Mouse (Mus musculus) neural tube, embryonic 12.5 days (tissue): ENCODE measurements at regions not wholly inside any gene's neighbourhood (a gene's known extent, or its start where the extent isn't known, plus 50 kb on each side); places are given as distances from the start of the nearest gene placed in this dataset.
A peak's percentile ranks its signal among the peaks of the same experiment; 100 is the strongest.

Experiments
- ATAC-seq: fragments of 200-750 bp; cut with Nextera tagmentation; 2 replicates; pipeline ENCODE4 v1.8.0; 2017; ENCODE audit warnings: low read depth, mild to moderate bottlenecking, moderate TSS enrichment, moderate library complexity; ENCODE audit not compliant: low FRiP score
- H3K27ac ChIP-seq: fragments of 300-500 bp; sonication (generic); 2 replicates; pipeline ENCODE4 v1.5.1; 2016
- H3K27me3 ChIP-seq: fragments of 300-500 bp; sonication (generic); replicated peaks from 2 replicates; pipeline ENCODE4 v1.6.1; 2016; ENCODE audit warnings: mild to moderate bottlenecking
- H3K36me3 ChIP-seq: fragments of 300-500 bp; sonication (generic); 2 replicates; pipeline ENCODE4 v1.6.1; 2016; ENCODE audit warnings: mild to moderate bottlenecking
- H3K4me1 ChIP-seq: fragments of 300-500 bp; sonication (generic); 2 replicates; pipeline ENCODE4 v1.6.1; 2016
- H3K4me2 ChIP-seq: fragments of 300-500 bp; sonication (generic); replicated peaks from 2 replicates; pipeline ENCODE4 v1.6.1; 2016; ENCODE audit warnings: mild to moderate bottlenecking
- H3K4me3 ChIP-seq: fragments of 300-500 bp; sonication (generic); 2 replicates; pipeline ENCODE4 v1.5.1; 2016
- H3K9ac ChIP-seq: fragments of 300-500 bp; sonication (generic); 2 replicates; pipeline ENCODE4 v1.6.1; 2016; ENCODE audit warnings: mild to moderate bottlenecking
- H3K9me3 ChIP-seq: fragments of 300-500 bp; sonication (generic); 2 replicates; pipeline ENCODE4 v1.6.1; 2016; ENCODE audit warnings: mild to moderate bottlenecking
- WGBS: fragments of 180-500 bp; shearing (Covaris S2); methylation state at CpG from one replicate; pipeline ENCODE4 v1.1.7; 2016; 5-methylcytosine and 5-hydroxymethylcytosine counted together

DNA sequence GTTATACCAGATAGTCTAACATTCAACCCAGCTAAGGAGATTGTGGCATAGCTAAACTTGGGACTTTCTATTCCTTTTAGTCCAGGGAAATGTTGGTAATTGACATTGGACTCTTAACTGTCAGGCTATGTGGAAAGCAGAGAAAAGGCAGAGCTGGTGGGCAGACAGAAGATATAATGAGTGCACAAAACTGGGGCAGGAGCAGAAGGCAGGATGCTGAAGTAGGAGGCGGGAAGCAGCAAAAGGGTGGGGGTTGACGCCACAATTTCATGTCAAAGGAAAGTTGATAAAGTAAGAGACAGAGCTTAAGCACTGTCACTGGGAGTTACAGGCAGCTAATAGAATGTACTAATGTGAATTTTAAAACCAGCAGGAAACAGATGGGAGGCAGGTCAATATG is 232.7 kb downstream of the Tox3 start:
- H3K9ac ChIP-seq, result no peak overlapping the region
- H3K4me3 ChIP-seq, result no peak overlapping the region
- no peak overlapping the region for H3K27ac ChIP-seq
- H3K4me2 ChIP-seq, result no peak overlapping the region
- no peaks in the 10 kb centered on the region for H3K36me3 ChIP-seq
- WGBS, result 90% methylated on average over 2 of the region's 2 CpGs
- H3K9me3 ChIP-seq, result no peaks in the 10 kb centered on the region
- no peaks in the 10 kb centered on the region for H3K4me1 ChIP-seq
- no peaks in the 10 kb centered on the region for H3K27me3 ChIP-seq
- no peak for ATAC-seq

DNA sequence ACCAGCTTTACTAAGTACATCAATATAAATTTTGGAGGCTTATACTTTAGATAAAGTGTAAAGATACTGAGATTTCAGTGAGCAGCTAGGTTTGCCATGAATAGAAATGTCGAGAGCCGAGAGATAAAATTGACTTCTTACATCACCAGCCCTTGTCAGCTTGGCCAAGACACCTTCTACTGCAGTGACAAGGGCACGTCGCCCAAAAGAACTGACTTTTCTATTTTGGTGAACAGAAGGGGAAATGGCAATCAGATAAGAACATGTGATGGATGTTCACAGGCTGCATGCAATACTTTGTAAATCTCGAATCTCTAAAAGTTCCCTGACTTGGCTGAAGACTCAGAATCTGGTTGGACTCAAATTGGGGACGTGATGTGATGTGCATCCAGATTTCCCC is 247.6 kb downstream of the Tox3 start:
- no peak overlapping the region for H3K4me3 ChIP-seq
- H3K9ac ChIP-seq, result no peak overlapping the region
- H3K36me3 ChIP-seq, result no peaks in the 10 kb centered on the region
- H3K9me3 ChIP-seq, result no peaks in the 10 kb centered on the region
- H3K27ac ChIP-seq, result no peak overlapping the region
- ATAC-seq, result no peak
- H3K4me1 ChIP-seq, result no peaks in the 10 kb centered on the region
- 91% methylated on average over 6 of the region's 6 CpGs for WGBS
- H3K4me2 ChIP-seq, result no peak overlapping the region
- H3K27me3 ChIP-seq, result no peaks in the 10 kb centered on the region

DNA sequence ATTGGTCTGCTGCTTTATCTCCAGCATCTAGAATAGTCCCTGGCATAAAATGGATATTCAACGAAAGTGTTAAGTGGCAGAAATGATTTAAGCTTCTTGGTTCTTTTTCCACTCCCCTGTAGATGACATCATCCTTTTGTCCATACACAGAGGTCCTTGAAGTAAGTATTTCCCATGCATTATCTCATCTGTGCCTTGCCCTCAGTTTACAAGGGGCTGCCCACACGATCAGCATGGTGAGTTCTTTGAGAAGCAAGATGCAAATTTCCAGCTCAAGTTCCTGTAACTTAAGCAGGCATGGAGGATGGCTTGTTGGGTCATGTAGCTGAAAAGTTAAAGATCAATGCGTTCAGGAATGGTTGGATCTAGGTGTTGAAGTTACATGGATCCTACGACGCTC is 265.5 kb downstream of the Tox3 start:
- ATAC-seq, result no peak
- H3K27me3 ChIP-seq, result no peaks in the 10 kb centered on the region
- H3K4me3 ChIP-seq, result no peak overlapping the region
- no peak overlapping the region for H3K27ac ChIP-seq
- no peaks in the 10 kb centered on the region for H3K4me1 ChIP-seq
- H3K9ac ChIP-seq, result no peak overlapping the region
- WGBS, result 87% methylated on average over 5 of the region's 5 CpGs
- H3K9me3 ChIP-seq, result no peaks in the 10 kb centered on the region
- no peak overlapping the region for H3K4me2 ChIP-seq
- no peaks in the 10 kb centered on the region for H3K36me3 ChIP-seq

DNA sequence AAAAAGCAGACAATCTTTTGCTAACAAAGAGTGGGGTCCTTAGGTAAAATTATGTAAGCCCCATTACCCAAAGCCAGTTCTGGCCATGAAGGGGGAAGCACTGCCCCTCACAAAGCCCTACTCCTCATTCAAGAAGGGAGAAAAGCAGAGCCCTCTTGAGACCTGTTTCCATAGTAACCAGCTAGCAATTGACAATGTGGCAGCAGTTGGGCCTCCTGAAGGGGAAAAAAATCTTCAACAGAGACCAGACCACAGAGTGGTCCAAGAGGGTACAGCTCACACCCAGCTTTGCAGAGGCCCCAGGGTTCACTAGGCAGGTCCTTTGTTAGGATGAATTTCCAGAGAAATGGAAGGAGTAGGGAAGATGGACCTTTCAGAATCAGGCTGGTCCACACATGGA is 271.8 kb downstream of the Tox3 start:
- Histone ChIP-seq H3K9ac (no peak overlapping the region), H3K36me3 (no peaks in the 10 kb centered on the region), H3K9me3 (no peaks in the 10 kb centered on the region), H3K4me1 (peaks cover 12% of the 10 kb centered on the region), H3K4me2 (no peak overlapping the region; the same call in 1 of the 2 replicates), H3K27ac (peak overlapping the region; percentile 22; the same call in 1 of the 2 replicates), H3K27me3 (no peaks in the 10 kb centered on the region), H3K4me3 (no peak overlapping the region)
- ATAC-seq, result peak; percentile 86

DNA sequence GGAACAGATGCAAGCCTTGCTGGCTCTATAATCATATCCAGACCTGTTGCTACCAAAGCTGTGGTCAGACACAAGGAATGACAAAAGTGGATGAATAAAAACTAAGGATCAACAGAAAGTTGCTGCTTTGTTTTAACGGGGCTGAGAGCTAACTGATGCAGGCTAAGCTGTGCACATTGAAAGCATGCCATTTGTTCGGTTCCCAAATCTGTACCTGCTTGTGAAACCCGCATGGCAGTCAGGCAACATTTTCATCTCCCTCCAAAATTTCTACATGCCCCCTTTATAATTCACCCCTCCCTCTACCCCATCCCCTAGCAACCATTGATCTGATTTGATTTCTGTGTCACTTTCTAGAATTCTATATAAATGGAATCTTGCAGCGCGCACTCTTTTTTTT is 272.3 kb downstream of the Tox3 start:
- Histone ChIP-seq H3K4me1 (peaks cover 12% of the 10 kb centered on the region), H3K4me2 (no peak overlapping the region), H3K27me3 (no peaks in the 10 kb centered on the region), H3K9ac (no peak overlapping the region), H3K36me3 (no peaks in the 10 kb centered on the region), H3K4me3 (no peak overlapping the region), H3K9me3 (no peaks in the 10 kb centered on the region), H3K27ac (no peak overlapping the region)
- WGBS, result 40% methylated on average over 5 of the region's 5 CpGs
- no peak for ATAC-seq

DNA sequence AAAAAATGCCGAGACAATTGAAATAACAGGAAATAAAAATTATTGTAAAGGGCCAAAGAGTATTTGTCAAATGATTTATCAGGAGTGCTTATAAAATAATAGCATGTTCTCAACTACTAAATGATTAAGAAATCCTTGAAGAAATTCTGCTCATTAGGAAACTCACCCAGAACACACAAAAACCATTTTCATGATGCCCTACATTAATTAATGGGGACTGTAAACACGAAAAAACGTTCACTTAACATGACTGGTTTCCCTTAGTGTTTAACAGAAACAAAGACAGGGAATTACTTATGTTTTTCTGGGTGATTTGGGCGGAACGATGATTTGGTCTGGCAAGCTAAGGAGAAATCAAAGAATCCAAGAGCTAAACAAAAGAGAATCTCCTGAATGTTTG is 278.1 kb downstream of the Tox3 start:
- H3K9me3 ChIP-seq, result no peaks in the 10 kb centered on the region
- H3K36me3 ChIP-seq, result no peaks in the 10 kb centered on the region
- H3K4me3 ChIP-seq, result no peak overlapping the region
- no peak for ATAC-seq
- H3K27ac ChIP-seq, result no peak overlapping the region
- H3K4me2 ChIP-seq, result peak overlapping the region; percentile 24
- WGBS, result 44% methylated on average over 5 of the region's 5 CpGs
- H3K9ac ChIP-seq, result no peak overlapping the region
- H3K27me3 ChIP-seq, result no peaks in the 10 kb centered on the region
- H3K4me1 ChIP-seq, result peaks cover 14% of the 10 kb centered on the region

DNA sequence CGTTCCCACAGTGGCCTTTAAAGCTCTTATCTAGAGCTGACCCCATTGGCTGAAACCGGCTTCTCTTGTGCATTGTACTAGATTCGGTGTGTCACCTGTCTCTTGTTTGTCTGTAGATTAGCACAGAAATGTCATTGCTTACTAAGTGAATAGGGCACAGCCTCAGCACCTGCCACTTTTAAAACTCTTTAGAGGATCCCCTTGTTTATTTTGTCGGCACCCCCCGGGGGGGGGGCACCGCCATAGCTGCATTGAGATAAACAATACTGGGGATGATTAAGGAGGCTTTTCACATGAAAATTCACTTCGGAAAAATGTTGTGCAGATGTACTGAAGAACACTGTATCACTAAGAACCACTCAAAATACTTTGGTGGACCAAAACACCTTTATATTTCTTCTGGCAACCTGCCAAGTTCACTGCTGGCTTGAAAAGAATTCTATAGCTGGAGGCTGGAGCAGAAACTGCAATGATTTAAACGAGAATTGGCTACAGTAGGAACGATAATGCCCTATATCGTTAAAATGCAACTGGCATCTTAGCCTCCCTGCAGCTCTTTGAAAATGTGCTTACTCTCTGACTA is 278.6 kb downstream of the Tox3 start:
- Histone ChIP-seq H3K4me3 (no peak overlapping the region), H3K4me1 (peaks cover 19% of the 10 kb centered on the region), H3K27me3 (no peaks in the 10 kb centered on the region), H3K27ac (no peak overlapping the region; the same call in 1 of the 2 replicates), H3K4me2 (peak overlapping the region; percentile 24), H3K36me3 (no peaks in the 10 kb centered on the region), H3K9me3 (no peaks in the 10 kb centered on the region), H3K9ac (no peak overlapping the region)
- WGBS, result 14% methylated on average over 10 of the region's 10 CpGs
- ATAC-seq, result peak; percentile 76

DNA sequence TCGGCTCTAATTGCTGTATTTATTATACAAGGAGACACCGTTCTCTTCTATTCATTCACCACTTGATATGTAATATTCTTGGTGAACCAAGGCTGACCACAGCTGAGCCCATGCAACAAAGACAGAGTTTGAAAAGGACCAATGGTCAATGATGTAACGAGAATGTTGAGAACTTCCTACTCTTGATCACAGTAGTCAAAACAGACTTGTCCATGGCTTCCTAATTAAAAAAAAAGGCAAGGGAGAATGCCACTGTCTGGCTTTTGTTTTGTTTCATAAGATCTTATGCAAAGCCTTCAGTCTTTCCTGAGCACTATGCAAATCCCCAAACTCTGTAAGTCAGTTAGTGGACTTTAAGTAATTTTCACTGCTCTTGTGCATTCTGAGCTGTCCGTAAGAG is 279.7 kb downstream of the Tox3 start:
- Histone ChIP-seq H3K36me3 (no peaks in the 10 kb centered on the region), H3K27ac (no peak overlapping the region), H3K4me3 (no peak overlapping the region), H3K27me3 (no peaks in the 10 kb centered on the region), H3K9ac (no peak overlapping the region), H3K9me3 (no peaks in the 10 kb centered on the region), H3K4me2 (no peak overlapping the region), H3K4me1 (peaks cover 23% of the 10 kb centered on the region)
- no peak for ATAC-seq
- 87% methylated on average over 4 of the region's 4 CpGs for WGBS

DNA sequence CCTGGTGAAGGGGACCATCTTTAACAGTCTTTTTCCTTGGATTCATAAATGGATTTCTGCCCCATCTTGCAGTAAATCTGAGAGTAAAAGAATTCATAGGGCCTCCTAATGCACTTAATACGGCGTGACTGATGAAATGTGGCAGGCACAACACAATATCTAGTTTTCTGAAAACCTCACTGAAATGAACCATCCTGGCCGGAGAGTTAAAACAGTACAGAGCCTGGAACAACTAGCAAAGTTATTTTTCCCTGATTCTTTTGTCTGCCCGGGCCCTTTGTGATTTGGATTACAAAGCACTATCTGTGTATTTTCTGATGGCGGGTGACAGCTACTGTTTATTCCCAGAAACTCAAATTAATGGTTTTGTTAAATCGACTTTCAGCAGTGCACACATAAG is 283.8 kb downstream of the Tox3 start:
- Histone ChIP-seq H3K9ac (no peak overlapping the region), H3K27me3 (no peaks in the 10 kb centered on the region), H3K4me2 (no peak overlapping the region), H3K4me3 (no peak overlapping the region), H3K27ac (no peak overlapping the region), H3K9me3 (no peaks in the 10 kb centered on the region), H3K4me1 (peaks cover 15% of the 10 kb centered on the region), H3K36me3 (no peaks in the 10 kb centered on the region)
- ATAC-seq, result no peak
- WGBS, result 25% methylated on average over 6 of the region's 6 CpGs

DNA sequence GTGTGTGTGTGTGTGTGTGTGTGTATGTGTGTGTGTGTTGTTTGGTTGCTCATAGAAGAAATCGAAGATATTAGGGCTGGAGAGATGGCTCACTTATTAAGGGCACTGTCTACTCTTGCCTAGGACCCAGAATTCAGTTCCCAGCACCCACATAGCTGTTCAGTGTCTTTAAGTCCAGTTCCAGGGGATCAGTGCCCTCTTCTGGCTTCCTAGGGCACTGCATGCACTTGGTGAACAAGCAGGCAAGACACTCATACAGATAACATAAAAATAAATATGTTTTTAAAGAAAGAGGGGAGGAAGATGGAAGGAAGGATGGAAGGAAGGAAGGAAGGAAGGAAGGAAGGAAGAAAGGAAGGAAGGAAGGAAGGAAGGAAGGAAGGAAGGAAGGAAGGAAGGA is 284.9 kb downstream of the Tox3 start:
- no peaks in the 10 kb centered on the region for H3K9me3 ChIP-seq
- no peak overlapping the region for H3K9ac ChIP-seq
- H3K4me3 ChIP-seq, result no peak overlapping the region
- no peak overlapping the region for H3K27ac ChIP-seq
- ATAC-seq, result no peak
- 100% methylated on average over 1 of the region's 1 CpGs for WGBS
- no peaks in the 10 kb centered on the region for H3K36me3 ChIP-seq
- H3K4me1 ChIP-seq, result peaks cover 18% of the 10 kb centered on the region
- no peak overlapping the region for H3K4me2 ChIP-seq
- no peaks in the 10 kb centered on the region for H3K27me3 ChIP-seq

DNA sequence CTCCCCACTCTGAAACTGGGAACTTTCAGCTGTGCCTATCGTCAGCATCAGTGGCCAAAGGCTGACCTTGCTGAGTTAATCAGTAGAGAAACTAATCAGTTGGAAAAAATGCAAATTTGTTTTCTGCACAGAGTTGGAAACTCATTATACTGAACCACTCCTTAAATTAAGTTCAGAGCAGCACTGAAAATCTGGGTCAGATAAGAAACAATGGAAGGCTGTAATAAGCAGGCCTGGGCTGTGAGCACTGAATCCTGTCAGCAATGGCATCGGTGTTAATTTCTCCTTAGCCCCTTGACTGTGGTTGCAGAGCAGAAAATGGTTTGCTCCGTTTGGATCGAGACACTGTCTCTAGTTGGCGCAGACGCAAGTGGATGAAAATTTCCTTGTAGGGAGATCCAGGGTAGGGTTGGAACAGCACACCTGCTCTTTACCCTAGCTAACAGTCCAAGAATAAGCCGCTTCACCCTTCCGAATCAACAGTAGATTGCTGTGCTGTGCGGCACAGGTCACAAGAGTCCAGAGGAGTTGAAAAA is 289.4 kb downstream of the Tox3 start:
- no peak overlapping the region for H3K27ac ChIP-seq
- WGBS, result 73% methylated on average over 9 of the region's 9 CpGs

DNA sequence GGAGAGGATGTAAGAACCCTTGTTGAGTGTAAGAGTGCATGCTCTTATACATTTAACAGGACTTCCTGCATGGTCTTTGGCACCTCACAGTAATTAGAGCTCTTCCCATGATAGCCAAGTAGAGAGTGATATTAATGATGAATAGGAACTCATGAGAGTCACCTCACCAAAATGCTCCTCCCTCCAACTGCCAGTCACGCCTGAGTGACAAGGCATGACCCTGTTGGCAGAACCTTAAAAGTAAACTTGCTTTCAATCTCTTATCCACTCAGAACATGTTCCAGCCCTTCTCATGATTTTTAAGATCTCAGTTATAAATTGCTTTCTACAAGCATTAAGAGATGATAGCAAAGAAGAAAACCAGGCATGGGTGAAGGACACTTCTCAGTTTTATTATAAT is 291.8 kb downstream of the Tox3 start:
- H3K4me2 ChIP-seq, result no peak overlapping the region
- no peak overlapping the region for H3K27ac ChIP-seq
- H3K27me3 ChIP-seq, result no peaks in the 10 kb centered on the region
- peaks cover 9% of the 10 kb centered on the region; the same call in 1 of the 2 replicates for H3K4me1 ChIP-seq
- no peak overlapping the region for H3K9ac ChIP-seq
- no peaks in the 10 kb centered on the region for H3K9me3 ChIP-seq
- ATAC-seq, result no peak
- 95% methylated on average over 1 of the region's 1 CpGs for WGBS
- H3K4me3 ChIP-seq, result no peak overlapping the region
- H3K36me3 ChIP-seq, result no peaks in the 10 kb centered on the region

More for the DNA sequence above, 289.4 kb downstream of the Tox3 start:
- H3K4me2 ChIP-seq, result no peak overlapping the region
- no peaks in the 10 kb centered on the region for H3K27me3 ChIP-seq
- ATAC-seq, result no peak
- no peaks in the 10 kb centered on the region for H3K9me3 ChIP-seq
- no peak overlapping the region for H3K9ac ChIP-seq
- H3K36me3 ChIP-seq, result no peaks in the 10 kb centered on the region
- H3K4me3 ChIP-seq, result no peak overlapping the region
- peaks cover 9% of the 10 kb centered on the region; the same call in 1 of the 2 replicates for H3K4me1 ChIP-seq

DNA sequence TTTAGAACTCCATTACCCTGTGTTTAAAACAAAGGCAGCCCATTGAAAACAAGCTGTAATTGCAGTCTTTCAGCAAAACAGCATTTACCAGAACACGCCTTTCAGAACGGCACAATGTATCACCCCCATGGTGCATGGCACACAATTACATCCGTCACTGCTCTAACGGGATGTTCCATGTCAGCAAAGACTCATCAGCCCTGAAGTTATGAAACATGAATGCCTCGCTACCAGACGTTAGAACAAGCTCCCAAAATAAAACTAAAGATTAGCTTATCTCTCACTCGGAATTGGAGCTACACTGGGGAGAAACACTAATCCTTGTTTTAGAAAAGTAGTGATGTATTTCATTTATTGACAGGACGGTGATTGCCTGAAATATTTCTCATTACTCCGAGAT is 301.4 kb downstream of the Tox3 start:
- no peaks in the 10 kb centered on the region for H3K36me3 ChIP-seq
- no peaks in the 10 kb centered on the region for H3K4me1 ChIP-seq
- no peak overlapping the region for H3K4me2 ChIP-seq
- no peak overlapping the region for H3K9ac ChIP-seq
- no peak overlapping the region for H3K27ac ChIP-seq
- no peaks in the 10 kb centered on the region for H3K27me3 ChIP-seq
- WGBS, result 56% methylated on average over 9 of the region's 9 CpGs
- H3K4me3 ChIP-seq, result no peak overlapping the region
- H3K9me3 ChIP-seq, result no peaks in the 10 kb centered on the region
- ATAC-seq, result no peak
